Mouse (Mus musculus) heart, embryonic 14.5 days (tissue): ENCODE results near the gene Rnft1. TPM values are rescaled to one million over a fixed set of nuclear protein-coding genes. Genes with fewer than 3 reads are reported as not detected.

ENCODE experiments used
- ATAC-seq: fragments of 200-750 bp; cut with Nextera tagmentation; 2 replicates; pipeline ENCODE4 v1.8.0; 2017; ENCODE audit warnings: low read depth, moderate TSS enrichment; ENCODE audit not compliant: insufficient number of reproducible peaks, insufficient read depth, low FRiP score
- H3K27ac ChIP-seq, 2 experiments: fragments of 200-500 bp in 1 of 2; fragments of 300-500 bp in 1 of 2; sonication (generic) in 1 of 2; replicated peaks in 1 of 2; 2 replicates each; pipeline ENCODE4 v1.5.1; 2012 to 2014; ENCODE audit warnings: low read depth in 2 of 2, low read length in 2 of 2, control low read depth in 1 of 2, mild to moderate bottlenecking in 1 of 2, mixed read lengths in 1 of 2; ENCODE audit not compliant: control insufficient read depth in 1 of 2, insufficient read depth in 1 of 2
- H3K27me3 ChIP-seq: fragments of 300-500 bp; sonication (generic); 2 replicates; pipeline ENCODE4 v1.6.1; 2014; ENCODE audit warnings: mild to moderate bottlenecking, low read length, control low read depth; ENCODE audit not compliant: control insufficient read depth, insufficient read depth
- H3K36me3 ChIP-seq: fragments of 300-500 bp; sonication (generic); 2 replicates; pipeline ENCODE4 v1.6.1; 2014; ENCODE audit warnings: mild to moderate bottlenecking, control low read depth, low read length, mixed read lengths; ENCODE audit not compliant: control insufficient read depth, insufficient read depth
- H3K4me1 ChIP-seq, 2 experiments: fragments of 200-500 bp in 1 of 2; fragments of 300-500 bp in 1 of 2; sonication (generic) in 1 of 2; 2 replicates each; pipeline ENCODE4 v1.6.1; 2012 to 2014; ENCODE audit warnings: low read length in 2 of 2, control low read depth in 1 of 2, mixed read lengths in 1 of 2; ENCODE audit not compliant: control insufficient read depth in 2 of 2, insufficient read depth in 2 of 2
- H3K4me2 ChIP-seq: fragments of 300-500 bp; sonication (generic); 2 replicates; pipeline ENCODE4 v1.6.1; 2014; ENCODE audit warnings: mild to moderate bottlenecking, low read length
- H3K4me3 ChIP-seq, 2 experiments: fragments of 200-500 bp in 1 of 2; fragments of 300-500 bp in 1 of 2; sonication (generic) in 1 of 2; 2 replicates each; pipeline ENCODE4 v1.5.1; 2012 to 2014; ENCODE audit warnings: low read length in 2 of 2, mild to moderate bottlenecking in 2 of 2, control low read depth in 1 of 2, low read depth in 1 of 2, moderate library complexity in 1 of 2; ENCODE audit not compliant: control insufficient read depth in 1 of 2, insufficient read depth in 1 of 2
- H3K9ac ChIP-seq: fragments of 300-500 bp; sonication (generic); 2 replicates; pipeline ENCODE4 v1.6.1; 2014; ENCODE audit warnings: mild to moderate bottlenecking, low read length
- H3K9me3 ChIP-seq: fragments of 300-500 bp; sonication (generic); 2 replicates; pipeline ENCODE4 v1.6.1; 2016; ENCODE audit warnings: low read length, control low read depth; ENCODE audit not compliant: control insufficient read depth
- WGBS: fragments of 180-500 bp; shearing (Covaris S2); extraction: QIAGEN DNeasy Blood & Tissue Kit; methylation state at CpG from one replicate; pipeline ENCODE4 v1.1.7; 2014; 5-methylcytosine and 5-hydroxymethylcytosine counted together
- polyA plus RNA-seq: library from polyadenylated mRNA; unstranded; fragments of >200 nt; fragmentation: Nextera tagmentation; extraction: Ambion mirVana; gene quantifications from 2 replicates; pipeline ENCODE4 v1.2.1, GENCODE M21; 2014

Gene Rnft1
- 45.6 and 46.6 TPM in 2 replicates for polyA plus RNA-seq

DNA sequence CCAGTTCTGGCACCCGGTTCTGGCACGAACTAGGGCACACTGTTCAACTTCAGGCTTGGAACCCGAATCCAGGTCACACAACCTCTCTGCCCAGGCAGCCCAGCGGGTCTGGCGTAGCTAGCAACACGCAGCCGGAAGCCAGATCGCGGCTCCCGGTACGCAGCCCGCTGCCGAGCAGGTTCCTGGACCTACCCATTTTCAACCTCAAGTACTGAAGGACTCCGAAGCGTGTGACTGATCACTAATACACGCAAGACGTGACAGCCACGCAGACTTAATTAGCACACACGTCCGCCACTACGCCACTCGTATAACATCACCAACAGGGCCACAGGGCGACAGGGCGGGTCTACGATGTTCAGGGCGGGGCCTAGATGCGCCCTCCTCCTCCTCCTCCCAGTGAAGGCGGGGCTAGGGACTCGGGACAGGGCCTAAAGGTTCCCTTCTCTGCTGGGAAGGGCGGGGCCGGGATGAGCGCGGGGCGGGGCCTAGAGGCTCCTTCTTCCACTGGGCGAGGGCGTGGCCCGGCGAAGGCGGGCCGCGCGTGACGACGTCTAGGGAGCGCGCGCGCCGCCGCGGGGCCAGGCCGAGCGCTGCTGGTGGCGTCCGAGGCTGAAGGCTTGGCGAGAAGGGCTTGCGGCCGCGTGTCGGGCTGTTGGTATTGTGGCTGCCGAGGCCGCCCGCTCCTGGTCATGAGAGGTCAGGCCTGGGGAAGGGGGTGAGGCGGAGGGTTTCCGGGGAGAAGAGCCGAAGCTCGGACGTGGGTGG lies at the start of gene Rnft1:
Gene Rnft1 (plus strand): TSS at position 557 of the 768 bp plus-strand sequence.
- H3K9ac ChIP-seq: peak within 1 kb of the TSS; percentile 84

GRCm38 (mm10) chr11:86436843-86437242 lies 47.6 kb upstream of the Rnft1 start:
- Histone ChIP-seq H3K36me3 (no peaks in the 10 kb centered on the region), H3K4me1 (no peaks in the 10 kb centered on the region), H3K4me2 (peak overlapping the region; percentile 23; the same call in 1 of the 2 replicates), H3K9me3 (no peaks in the 10 kb centered on the region), H3K27me3 (no peaks in the 10 kb centered on the region), H3K4me3 (no peak overlapping the region), H3K9ac (no peak overlapping the region), H3K27ac (no peak overlapping the region)
- WGBS: 18% methylated on average over 5 of the region's 5 CpGs
- ATAC-seq: no peak

More for the DNA sequence above, at the start of gene Rnft1:
- peak within 1 kb of the TSS; percentile 86 to 90 for H3K27ac ChIP-seq
- peaks cover 19% of the 10 kb centered on the region for H3K36me3 ChIP-seq
- peak within 1 kb of the TSS; percentile 82 for H3K4me2 ChIP-seq
- 0% methylated on average over 68 of the region's 68 CpGs for WGBS
- peak; percentile 98 for ATAC-seq
- H3K4me3 ChIP-seq: peak within 1 kb of the TSS; percentile 59 to 68
- H3K4me1 ChIP-seq: peaks cover 4 to 7% of the 10 kb centered on the region in 2 experiments
- no peaks in the 10 kb centered on the region for H3K27me3 ChIP-seq
- H3K9me3 ChIP-seq: no peaks in the 10 kb centered on the region

DNA sequence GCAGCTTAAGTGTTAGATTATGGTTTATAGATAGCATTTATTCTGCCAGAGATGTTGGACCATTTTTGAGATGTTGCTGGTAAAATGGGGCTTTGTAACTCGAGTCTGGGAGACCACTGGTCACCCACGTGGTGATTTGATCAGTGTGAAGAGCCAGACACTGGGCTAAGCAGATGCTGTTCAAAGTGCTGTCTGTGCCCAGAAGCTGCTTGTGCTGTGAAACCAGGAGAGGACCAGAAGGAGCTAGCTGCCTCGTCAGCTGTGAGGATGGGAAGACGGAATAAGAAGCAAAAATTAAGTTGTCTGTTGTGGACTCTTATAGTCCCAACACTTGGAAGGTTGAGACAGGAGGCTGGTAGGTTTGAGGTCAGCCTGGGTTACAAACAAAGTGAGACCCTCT lies 46.2 kb upstream of the Rnft1 start:
- 41% methylated on average over 4 of the region's 4 CpGs for WGBS
- Histone ChIP-seq H3K27me3 (no peaks in the 10 kb centered on the region), H3K4me3 (no peak overlapping the region), H3K4me1 (no peaks in the 10 kb centered on the region), H3K9ac (no peak overlapping the region), H3K9me3 (no peaks in the 10 kb centered on the region), H3K4me2 (no peak overlapping the region), H3K27ac (no peak overlapping the region), H3K36me3 (no peaks in the 10 kb centered on the region)
- ATAC-seq: no peak

- Histone ChIP-seq H3K27me3 (no peaks in the 10 kb centered on the region), H3K9ac (no peak overlapping the region), H3K36me3 (no peaks in the 10 kb centered on the region), H3K4me2 (no peak overlapping the region), H3K9me3 (no peaks in the 10 kb centered on the region), H3K4me3 (no peak overlapping the region), H3K27ac (no peak overlapping the region), H3K4me1 (peaks cover 0 to 2% of the 10 kb centered on the region in 2 experiments; a peak in 1 of 4 replicates)
- WGBS: 58% methylated on average over 5 of the region's 5 CpGs
- ATAC-seq: no peak
These were observed 43.7 kb upstream of the Rnft1 start for GRCm38 (mm10) chr11:86440791-86441190.

DNA sequence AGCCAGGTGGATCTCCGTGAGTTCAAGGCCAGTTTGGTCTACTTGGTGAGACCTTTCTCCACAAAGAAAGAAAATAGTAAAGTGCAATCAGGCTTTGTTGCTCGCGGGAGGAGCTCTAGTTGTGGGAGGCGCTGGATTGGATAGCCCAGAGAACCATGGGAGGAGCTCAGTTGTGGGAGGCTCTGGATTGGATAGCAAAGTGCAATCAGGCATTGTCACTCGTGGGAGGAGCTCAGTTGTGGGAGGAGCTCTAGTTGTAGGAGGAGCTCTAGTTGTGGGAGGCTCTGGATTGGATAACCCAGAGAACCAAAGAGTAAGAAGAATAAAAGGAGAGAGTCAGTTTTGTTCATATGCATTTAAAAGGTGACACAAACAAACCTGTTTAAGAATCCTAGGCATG lies 30.5 kb upstream of the Rnft1 start:
- no peak overlapping the region for H3K9ac ChIP-seq
- H3K4me2 ChIP-seq: no peak overlapping the region
- H3K27ac ChIP-seq: no peak overlapping the region
- no peaks in the 10 kb centered on the region for H3K36me3 ChIP-seq
- ATAC-seq: no peak
- no peaks in the 10 kb centered on the region for H3K9me3 ChIP-seq
- H3K4me3 ChIP-seq: no peak overlapping the region
- no peaks in the 10 kb centered on the region for H3K27me3 ChIP-seq
- no peaks in the 10 kb centered on the region for H3K4me1 ChIP-seq
- WGBS: 81% methylated on average over 5 of the region's 5 CpGs

- 73% methylated on average over 6 of the region's 6 CpGs for WGBS
These were observed 26.9 kb upstream of the Rnft1 start for GRCm38 (mm10) chr11:86457545-86457944.

GRCm38 (mm10) chr11:86458866-86459265 lies 25.6 kb upstream of the Rnft1 start:
- WGBS: 88% methylated on average over 6 of the region's 6 CpGs
- no peaks in the 10 kb centered on the region for H3K27me3 ChIP-seq
- H3K27ac ChIP-seq: no peak overlapping the region
- peaks cover 0 to 2% of the 10 kb centered on the region in 2 experiments; a peak in 1 of 4 replicates for H3K4me1 ChIP-seq
- no peak overlapping the region for H3K4me3 ChIP-seq
- no peak for ATAC-seq
- no peak overlapping the region for H3K4me2 ChIP-seq
- no peaks in the 10 kb centered on the region for H3K36me3 ChIP-seq
- no peak overlapping the region for H3K9ac ChIP-seq
- H3K9me3 ChIP-seq: no peaks in the 10 kb centered on the region

More at GRCm38 (mm10) chr11:86457545-86457944, 26.9 kb upstream of the Rnft1 start:
- Histone ChIP-seq H3K27ac (no peak overlapping the region), H3K9ac (no peak overlapping the region), H3K27me3 (no peaks in the 10 kb centered on the region), H3K4me2 (no peak overlapping the region), H3K4me3 (no peak overlapping the region), H3K4me1 (peaks cover 0 to 2% of the 10 kb centered on the region in 2 experiments; a peak in 1 of 4 replicates), H3K36me3 (no peaks in the 10 kb centered on the region), H3K9me3 (no peaks in the 10 kb centered on the region)
- ATAC-seq: no peak
